Mouse (Mus musculus): ENCODE results near the gene Phf2. TPM values are rescaled to one million over a fixed set of nuclear protein-coding genes. Genes with fewer than 3 reads are reported as not detected.

Phf2 gene
- polyA plus RNA-seq, 1 experiment from 2014 or later, result 9.9 TPM

DNA sequence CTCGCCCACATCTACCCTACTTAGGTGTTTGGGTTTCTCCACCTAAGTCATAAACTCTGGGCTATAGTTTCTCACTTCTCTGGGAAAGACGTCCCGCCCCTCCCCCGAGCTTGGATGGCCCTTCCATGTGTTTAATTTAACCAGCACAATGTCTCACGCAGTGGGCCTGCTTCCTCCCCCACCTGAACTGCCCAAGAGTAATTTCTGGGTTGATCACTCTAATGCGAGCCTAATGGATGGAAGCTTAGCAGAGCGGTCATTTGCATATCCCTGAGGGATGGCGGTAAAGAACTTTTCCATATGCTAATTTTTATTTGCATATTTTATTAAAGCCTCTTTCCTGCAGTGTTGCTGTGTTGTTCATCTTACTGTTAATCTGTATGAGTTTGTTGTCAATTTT is 86.8 kb downstream of the Phf2 start:
- Histone ChIP-seq H3K27ac (ENCODE audit: low read depth) (no peak overlapping the region), H3K4me1 (replicated peaks; ENCODE audit: control insufficient read depth, insufficient read depth, low read length) (0 out of 2 replicates have a peak, but pooled peaks cover 3% of the 10 kb centered on the region), H3K36me3 (ENCODE audit: control insufficient read depth, insufficient read depth, low read length) (no peaks in the 10 kb centered on the region), H3K4me3 (ENCODE audit: low read depth, low read length) (no peak overlapping the region), H3K4me2 (ENCODE audit: low read length) (no peak overlapping the region), H3K9me3 (ENCODE audit: control insufficient read depth, low read length) (no peaks in the 10 kb centered on the region), H3K9ac (ENCODE audit: low read length) (no peak overlapping the region), H3K27me3 (replicated peaks; ENCODE audit: control insufficient read depth, insufficient read depth, low read length) (no peaks in the 10 kb centered on the region)
- no peak for ATAC-seq (replicated peaks; ENCODE audit: low FRiP score, low TSS enrichment, low read depth)
- WGBS, result 45% methylated on average over 8 of the region's 8 CpGs
- no peak for DNase-seq (ENCODE audit: low spot score)

DNA sequence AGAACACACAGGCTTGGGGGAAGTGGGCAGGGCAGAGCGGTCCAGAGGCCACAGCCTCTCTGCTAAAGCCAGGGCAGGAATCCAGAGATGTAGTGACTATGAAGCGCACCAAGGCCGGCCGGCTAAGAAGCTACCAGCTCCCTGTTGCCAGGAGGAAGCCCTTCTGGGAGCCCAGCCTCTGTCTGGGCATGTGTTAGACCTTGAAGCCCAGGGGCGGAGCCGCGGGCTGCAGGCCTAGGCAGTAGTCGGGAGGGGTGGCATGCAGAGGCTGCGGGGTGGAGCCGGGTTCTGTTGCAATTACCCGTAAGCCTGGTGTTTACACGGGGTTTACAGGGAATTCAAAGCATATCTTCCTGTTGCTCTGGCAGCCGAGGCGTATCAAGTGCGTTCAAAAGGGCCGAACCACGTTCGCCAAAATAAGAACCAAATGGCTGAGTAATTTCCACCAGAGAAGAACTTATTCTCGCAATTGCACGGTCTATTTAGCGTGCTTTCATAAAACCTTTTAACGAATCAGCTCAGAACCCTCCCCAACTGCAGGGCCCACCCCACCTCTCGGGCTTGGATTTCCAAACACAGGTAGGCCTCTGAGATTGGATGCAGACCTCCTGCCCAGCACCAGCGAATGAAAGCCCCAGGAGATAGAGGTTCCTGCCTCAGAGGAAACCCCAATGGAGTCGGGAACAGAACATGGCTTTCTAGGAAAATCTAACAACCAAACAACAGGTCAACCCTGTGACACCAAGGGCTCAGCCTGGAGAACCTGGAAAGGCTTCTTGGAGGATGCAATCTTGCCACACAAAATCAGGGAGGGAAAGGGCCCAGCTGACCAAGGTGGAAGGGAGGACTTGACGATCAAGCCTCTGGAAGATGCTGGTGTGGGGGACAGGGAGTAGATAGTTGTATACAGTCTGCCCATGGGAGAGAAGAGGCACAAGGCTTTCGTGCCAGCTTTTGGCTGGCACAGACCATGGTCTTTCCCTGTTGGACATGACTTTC is 87.9 kb downstream of the Phf2 start:
- no peak overlapping the region for H3K27ac ChIP-seq (ENCODE audit: low read depth)
- 33% methylated on average over 27 of the region's 27 CpGs for WGBS
- DNase-seq (ENCODE audit: low spot score) (no peak), ATAC-seq (replicated peaks; ENCODE audit: low FRiP score, low TSS enrichment, low read depth) (peak; percentile 84)
- H3K36me3 ChIP-seq (ENCODE audit: control insufficient read depth, insufficient read depth, low read length), result no peaks in the 10 kb centered on the region
- no peaks in the 10 kb centered on the region for H3K9me3 ChIP-seq (ENCODE audit: control insufficient read depth, low read length)
- no peak overlapping the region for H3K4me3 ChIP-seq (ENCODE audit: low read depth, low read length)
- H3K27me3 ChIP-seq (replicated peaks; ENCODE audit: control insufficient read depth, insufficient read depth, low read length), result no peaks in the 10 kb centered on the region
- H3K4me1 ChIP-seq (replicated peaks; ENCODE audit: control insufficient read depth, insufficient read depth, low read length), result 0 out of 2 replicates have a peak, but pooled peaks cover 3% of the 10 kb centered on the region
- H3K4me2 ChIP-seq (ENCODE audit: low read length), result 0 out of 2 replicates have a peak overlapping the region, but pooled peaks have one; percentile 0
- no peak overlapping the region for H3K9ac ChIP-seq (ENCODE audit: low read length)

DNA sequence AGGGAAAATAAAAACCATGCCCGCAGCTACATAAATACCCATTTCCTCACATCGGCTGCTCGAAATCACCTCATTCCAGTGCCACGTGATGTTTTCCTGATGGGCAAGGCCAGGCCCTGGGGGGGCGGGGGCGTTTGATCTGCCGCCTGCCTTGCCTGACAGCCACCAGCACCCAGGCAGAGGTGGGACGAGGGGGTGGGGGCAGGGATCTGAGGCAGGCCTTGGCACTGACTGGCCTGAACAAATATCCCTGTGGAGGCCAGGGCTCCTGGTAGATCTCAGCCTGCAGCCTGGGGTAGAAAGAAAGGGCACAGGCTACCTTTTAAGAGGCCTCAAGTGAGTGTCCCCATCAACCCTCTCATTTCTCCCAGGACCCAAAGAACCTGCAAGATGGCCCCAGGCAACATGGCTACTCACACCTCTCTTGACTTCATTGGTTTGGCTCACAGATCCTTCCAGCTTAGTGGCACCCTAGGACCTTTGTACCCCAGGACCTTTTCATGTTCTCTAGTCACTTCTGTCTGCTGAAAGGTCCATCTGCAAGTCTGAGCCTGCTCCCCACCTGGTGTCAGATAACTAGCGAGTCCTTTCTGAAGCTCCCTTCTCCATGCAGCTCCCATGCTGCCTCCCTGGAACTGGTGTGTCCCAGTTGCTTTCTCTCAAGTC is 90.4 kb downstream of the Phf2 start:
- Histone ChIP-seq H3K4me3 (ENCODE audit: low read depth, low read length) (no peak overlapping the region), H3K9ac (ENCODE audit: low read length) (no peak overlapping the region), H3K9me3 (ENCODE audit: control insufficient read depth, low read length) (no peaks in the 10 kb centered on the region), H3K27ac (ENCODE audit: low read depth) (peak overlapping the region; percentile 48; the same call in 1 of the 2 replicates), H3K27me3 (replicated peaks; ENCODE audit: control insufficient read depth, insufficient read depth, low read length) (no peaks in the 10 kb centered on the region), H3K36me3 (ENCODE audit: control insufficient read depth, insufficient read depth, low read length) (no peaks in the 10 kb centered on the region), H3K4me2 (ENCODE audit: low read length) (no peak overlapping the region), H3K4me1 (replicated peaks; ENCODE audit: control insufficient read depth, insufficient read depth, low read length) (0 out of 2 replicates have a peak, but pooled peaks cover 3% of the 10 kb centered on the region)
- 60% methylated on average over 9 of the region's 9 CpGs for WGBS
- ATAC-seq (replicated peaks; ENCODE audit: low FRiP score, low TSS enrichment, low read depth), result no peak
- no peak for DNase-seq (ENCODE audit: low spot score)

DNA sequence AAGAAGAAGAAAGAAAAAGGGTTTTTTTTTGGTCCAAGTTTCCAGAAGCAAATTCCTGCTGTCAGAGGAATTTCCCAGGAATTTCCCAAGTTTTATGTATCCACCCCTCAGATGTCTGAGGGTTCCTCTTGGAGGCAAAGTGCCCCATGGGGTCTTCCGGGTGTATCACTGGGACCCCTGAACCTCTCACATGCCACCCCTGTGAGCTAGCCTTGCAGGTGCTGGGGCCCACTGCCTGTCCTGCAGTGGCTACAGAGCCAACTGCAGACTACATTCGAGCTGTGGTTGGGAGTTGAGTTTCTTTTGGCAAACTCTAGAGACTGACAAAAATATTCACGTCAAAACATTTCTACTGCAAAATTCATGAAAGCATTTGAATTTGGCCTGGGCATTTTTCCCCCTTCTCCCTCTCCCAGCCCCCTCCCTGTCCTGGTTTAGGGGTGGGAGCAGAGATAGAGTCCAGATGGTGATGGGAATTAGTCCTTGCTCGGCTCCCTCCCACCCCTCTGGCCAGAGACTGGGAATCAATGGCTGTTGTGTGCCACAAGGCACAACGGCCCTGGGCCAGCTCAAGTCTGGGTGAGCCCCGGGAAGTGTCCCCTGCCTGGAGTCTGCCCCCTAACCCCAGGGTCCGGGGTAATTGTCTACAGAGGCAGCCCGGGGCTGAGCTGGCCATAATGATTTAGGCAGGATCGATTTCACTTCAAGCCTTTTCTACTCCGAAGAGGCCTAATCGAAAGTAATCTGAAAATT is 91.2 kb downstream of the Phf2 start:
- 0 out of 2 replicates have a peak, but pooled peaks cover 3% of the 10 kb centered on the region for H3K4me1 ChIP-seq (replicated peaks; ENCODE audit: control insufficient read depth, insufficient read depth, low read length)
- no peak overlapping the region for H3K4me3 ChIP-seq (ENCODE audit: low read depth, low read length)
- no peak overlapping the region for H3K9ac ChIP-seq (ENCODE audit: low read length)
- ATAC-seq (replicated peaks; ENCODE audit: low FRiP score, low TSS enrichment, low read depth), result no peak
- 43% methylated on average over 11 of the region's 11 CpGs for WGBS
- H3K27ac ChIP-seq (ENCODE audit: low read depth), result peak overlapping the region; percentile 48; the same call in 1 of the 2 replicates
- no peaks in the 10 kb centered on the region for H3K27me3 ChIP-seq (replicated peaks; ENCODE audit: control insufficient read depth, insufficient read depth, low read length)
- H3K4me2 ChIP-seq (ENCODE audit: low read length), result no peak overlapping the region
- DNase-seq (ENCODE audit: low spot score), result no peak
- no peaks in the 10 kb centered on the region for H3K36me3 ChIP-seq (ENCODE audit: control insufficient read depth, insufficient read depth, low read length)
- H3K9me3 ChIP-seq (ENCODE audit: control insufficient read depth, low read length), result no peaks in the 10 kb centered on the region

DNA sequence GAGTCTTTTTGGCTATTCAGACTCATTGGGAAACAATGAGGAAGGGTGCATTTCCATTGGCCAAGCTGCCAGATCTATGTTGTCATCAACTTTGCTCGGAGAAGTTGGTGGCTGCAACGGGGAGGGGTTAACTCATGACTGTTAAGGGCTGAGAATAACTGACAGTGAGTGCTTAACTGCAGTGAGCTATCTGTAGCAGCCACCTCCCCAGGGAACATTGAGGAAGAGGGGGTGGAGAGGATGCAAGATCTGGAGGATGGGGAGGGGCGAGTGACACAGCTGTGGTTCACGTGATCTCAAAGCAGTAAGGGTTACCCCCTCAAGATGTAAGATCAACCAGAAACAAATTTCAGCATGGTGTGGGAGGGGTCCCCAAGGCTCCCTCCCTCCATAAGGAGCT is 92.8 kb downstream of the Phf2 start:
- DNase-seq (ENCODE audit: low spot score) (no peak), ATAC-seq (replicated peaks; ENCODE audit: low FRiP score, low TSS enrichment, low read depth) (no peak)
- Histone ChIP-seq H3K4me2 (ENCODE audit: low read length) (no peak overlapping the region), H3K27me3 (replicated peaks; ENCODE audit: control insufficient read depth, insufficient read depth, low read length) (no peaks in the 10 kb centered on the region), H3K36me3 (ENCODE audit: control insufficient read depth, insufficient read depth, low read length) (no peaks in the 10 kb centered on the region), H3K9me3 (ENCODE audit: control insufficient read depth, low read length) (no peaks in the 10 kb centered on the region), H3K9ac (ENCODE audit: low read length) (no peak overlapping the region), H3K4me1 (replicated peaks; ENCODE audit: control insufficient read depth, insufficient read depth, low read length) (0 out of 2 replicates have a peak, but pooled peaks cover 3% of the 10 kb centered on the region), H3K27ac (ENCODE audit: low read depth) (no peak overlapping the region), H3K4me3 (ENCODE audit: low read depth, low read length) (no peak overlapping the region)
- 61% methylated on average over 4 of the region's 4 CpGs for WGBS

DNA sequence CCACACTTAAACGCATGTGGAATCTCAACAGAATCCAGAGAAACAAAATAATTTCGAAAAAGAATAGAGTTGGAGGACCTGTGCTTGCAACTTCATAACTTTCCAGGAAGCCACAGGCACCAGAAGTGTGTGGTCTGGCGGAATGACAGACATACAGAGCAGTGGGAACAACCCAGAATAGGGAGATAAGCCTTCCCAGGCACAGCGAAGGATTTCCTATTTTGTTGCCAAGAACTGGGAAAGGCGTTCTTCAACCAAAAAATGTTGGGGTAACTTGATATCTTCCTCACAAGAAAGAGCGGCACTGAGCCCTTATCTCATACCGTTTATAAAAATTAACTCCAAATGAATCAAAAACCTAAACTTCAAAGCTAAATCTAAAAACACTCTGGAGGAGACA is 96.4 kb downstream of the Phf2 start:
- no peak for DNase-seq (ENCODE audit: low spot score)
- whole genome bisulfite sequencing, result 67% methylated on average over 7 of the region's 7 CpGs
- no peak for ATAC-seq (replicated peaks; ENCODE audit: low FRiP score, low TSS enrichment, low read depth)

DNA sequence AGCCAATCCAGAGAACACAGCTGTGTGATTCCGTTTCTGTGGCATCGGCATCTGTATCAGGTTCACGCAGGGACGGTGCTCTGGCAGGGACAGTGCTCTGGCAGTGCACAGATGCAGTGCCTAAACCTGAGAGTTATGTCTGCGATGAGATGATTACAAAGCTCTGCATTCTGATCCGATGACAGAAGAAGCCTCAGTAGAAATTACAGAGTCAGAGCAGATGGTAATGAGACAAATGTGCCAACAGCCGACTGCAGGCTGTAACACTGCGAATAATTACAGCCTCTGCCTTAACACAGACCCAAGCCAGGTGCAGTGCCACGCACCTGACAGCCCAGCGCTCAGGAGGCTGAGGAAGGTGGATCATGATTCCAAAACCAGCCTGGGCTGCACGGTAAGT is 102.8 kb downstream of the Phf2 start:
- H3K27me3 ChIP-seq (replicated peaks; ENCODE audit: control insufficient read depth, insufficient read depth, low read length), result 0 out of 2 replicates have a peak, but pooled peaks cover 5% of the 10 kb centered on the region
- no peak for DNase-seq (ENCODE audit: low spot score)
- H3K4me1 ChIP-seq (replicated peaks; ENCODE audit: control insufficient read depth, insufficient read depth, low read length), result no peaks in the 10 kb centered on the region
- no peak overlapping the region for H3K4me3 ChIP-seq (ENCODE audit: low read depth, low read length)
- no peaks in the 10 kb centered on the region for H3K9me3 ChIP-seq (ENCODE audit: control insufficient read depth, low read length)
- no peak overlapping the region for H3K27ac ChIP-seq (ENCODE audit: low read depth)
- WGBS, result 78% methylated on average over 11 of the region's 11 CpGs
- no peak for ATAC-seq (replicated peaks; ENCODE audit: low FRiP score, low TSS enrichment, low read depth)
- no peaks in the 10 kb centered on the region for H3K36me3 ChIP-seq (ENCODE audit: control insufficient read depth, insufficient read depth, low read length)
- H3K4me2 ChIP-seq (ENCODE audit: low read length), result no peak overlapping the region
- H3K9ac ChIP-seq (ENCODE audit: low read length), result no peak overlapping the region

More for the DNA sequence above, 96.4 kb downstream of the Phf2 start:
- Histone ChIP-seq H3K9me3 (ENCODE audit: control insufficient read depth, low read length) (no peaks in the 10 kb centered on the region), H3K27ac (ENCODE audit: low read depth) (no peak overlapping the region), H3K36me3 (ENCODE audit: control insufficient read depth, insufficient read depth, low read length) (no peaks in the 10 kb centered on the region), H3K4me1 (replicated peaks; ENCODE audit: control insufficient read depth, insufficient read depth, low read length) (no peaks in the 10 kb centered on the region), H3K4me2 (ENCODE audit: low read length) (no peak overlapping the region), H3K4me3 (ENCODE audit: low read depth, low read length) (no peak overlapping the region), H3K27me3 (replicated peaks; ENCODE audit: control insufficient read depth, insufficient read depth, low read length) (no peaks in the 10 kb centered on the region), H3K9ac (ENCODE audit: low read length) (no peak overlapping the region)

DNA sequence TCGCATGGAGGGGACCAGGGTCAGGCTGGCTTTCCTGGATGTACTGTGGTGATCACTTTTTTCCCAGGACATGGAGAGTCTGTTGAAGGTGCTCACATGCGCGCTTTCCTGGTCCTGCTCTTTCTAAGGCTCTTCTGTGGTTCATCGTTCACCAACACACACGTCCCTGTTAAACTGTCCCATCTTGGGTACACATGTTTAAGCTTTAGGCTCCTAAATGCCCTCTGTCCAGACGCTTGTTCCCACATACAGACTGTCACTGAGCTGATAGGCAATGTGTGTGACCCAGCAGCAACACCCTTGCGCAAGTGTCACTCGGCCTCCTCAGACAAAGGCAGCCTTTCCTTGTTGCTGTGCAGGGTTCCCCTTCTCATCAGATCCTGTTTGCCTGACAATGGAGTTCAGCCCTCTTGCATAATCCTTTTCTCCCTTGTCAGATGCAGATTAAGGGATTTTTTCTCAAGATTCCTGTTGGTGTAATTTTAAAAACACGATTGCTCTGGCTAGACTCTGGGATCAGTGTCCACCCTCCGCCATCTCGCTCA is 107.1 kb downstream of the Phf2 start:
- no peak overlapping the region for H3K9ac ChIP-seq (ENCODE audit: low read length)
- peaks cover 5% of the 10 kb centered on the region; the same call in 1 of the 2 replicates for H3K27me3 ChIP-seq (replicated peaks; ENCODE audit: control insufficient read depth, insufficient read depth, low read length)
- H3K36me3 ChIP-seq (ENCODE audit: control insufficient read depth, insufficient read depth, low read length), result no peaks in the 10 kb centered on the region
- WGBS, result 57% methylated on average over 11 of the region's 11 CpGs
- H3K4me1 ChIP-seq (replicated peaks; ENCODE audit: control insufficient read depth, insufficient read depth, low read length), result no peaks in the 10 kb centered on the region
- H3K9me3 ChIP-seq (ENCODE audit: control insufficient read depth, low read length), result no peaks in the 10 kb centered on the region
- H3K4me3 ChIP-seq (ENCODE audit: low read depth, low read length), result no peak overlapping the region
- ATAC-seq (replicated peaks; ENCODE audit: low FRiP score, low TSS enrichment, low read depth) (no peak), DNase-seq (ENCODE audit: low spot score) (no peak)
- no peak overlapping the region for H3K27ac ChIP-seq (ENCODE audit: low read depth)
- no peak overlapping the region for H3K4me2 ChIP-seq (ENCODE audit: low read length)
